ENCODE assay signal across 8 mouse cellular contexts in the genomic region with DNA sequence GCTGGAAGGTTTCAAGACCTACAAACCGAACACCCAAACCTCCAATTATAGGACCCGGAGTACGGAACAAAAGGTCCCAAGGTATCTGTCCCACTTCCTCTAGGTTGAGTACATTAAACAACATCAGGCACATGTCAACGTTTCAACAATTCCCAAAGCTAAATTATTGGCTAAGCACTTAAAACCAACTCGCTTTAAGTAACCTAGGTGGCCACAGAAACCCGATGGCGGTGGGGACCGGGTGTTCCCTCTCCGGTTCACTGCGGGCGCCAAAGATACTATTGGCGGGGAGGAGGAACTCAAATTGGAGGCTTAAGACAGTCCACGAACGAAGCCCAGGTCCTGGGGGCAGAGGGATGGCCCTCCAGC. TPM values are rescaled to one million over a fixed set of nuclear protein-coding genes. Genes with fewer than 3 reads are reported as not detected.
DNase-seq lines count a peak whose midpoint lies in the region; ATAC-seq and TF ChIP-seq lines count a peak whose summit lies in the region.

No protein-coding gene starts in this region.

- no peak for ATAC-seq in limb, embryonic 14.5 days (ENCODE audit: low FRiP score, low read depth)

- H3K4me3 ChIP-seq in spleen, adult 2 months (ENCODE audit: extremely low read depth, insufficient read depth, insufficient read length), result peak overlapping the region; percentile 58
- peak overlapping the region; percentile 79 for H3K4me3 ChIP-seq in limb, embryonic 14.5 days (replicated peaks; ENCODE audit: low read length)
- peak overlapping the region; percentile 74 for H3K4me3 ChIP-seq in small intestine, adult 2 months (ENCODE audit: low read depth, low read length)

- WGBS in spleen, adult 2 months, result 3% methylated on average over 14 of the region's 14 CpGs
- WGBS in limb, embryonic 14.5 days, result under 1% methylated on average over 14 of the region's 14 CpGs
- WGBS in small intestine, adult 2 months, result 6% methylated on average over 14 of the region's 14 CpGs

- no peak for TF ChIP-seq POLR2A in spleen, adult 2 months (IDR thresholded peaks at IDR 0.05; ENCODE audit: low read depth, low read length)
- TF ChIP-seq POLR2A in limb, embryonic 14.5 days (IDR thresholded peaks at IDR 0.05; ENCODE audit: borderline replicate concordance, extremely low read depth, insufficient read depth, insufficient read length), result no peak
- no peak for TF ChIP-seq POLR2A in small intestine, adult 2 months (IDR thresholded peaks at IDR 0.05; ENCODE audit: low read depth, low read length)

- peak overlapping the region; percentile 66; the same call in 1 of the 2 replicates for H3K27ac ChIP-seq in spleen, adult 2 months (ENCODE audit: insufficient read depth, low read length)
- H3K27ac ChIP-seq in limb, embryonic 14.5 days (replicated peaks; ENCODE audit: low read depth, low read length), result peak overlapping the region; percentile 95
- H3K27ac ChIP-seq in small intestine, adult 2 months (ENCODE audit: insufficient read depth, low read depth, low read length), result peak overlapping the region; percentile 21; the same call in 1 of the 2 replicates

- no peak for TF ChIP-seq CTCF in spleen, adult 2 months (IDR thresholded peaks at IDR 0.05; ENCODE audit: extremely low read depth, insufficient read depth, insufficient read length, insufficient replicate concordance)
- TF ChIP-seq CTCF in small intestine, adult 2 months (IDR thresholded peaks at IDR 0.05; ENCODE audit: extremely low read depth, insufficient read length, insufficient replicate concordance, low read depth, low read length), result no peak

- peak; percentile 12 for DNase-seq in cerebellum, adult 9-10 months
- DNase-seq in cerebellum, adult 9-11 months, result no peak
- DNase-seq in spleen, adult 2 months (ENCODE audit: low read depth in 1 of 2, low spot score in 2 of 2), result no peak
- DNase-seq in spleen, postnatal 14 days (ENCODE audit: low spot score in 2 of 2), result no peak
- peak; percentile 26 for DNase-seq in limb, embryonic 14.5 days (ENCODE audit: low spot score)
- DNase-seq in urinary bladder, postnatal 10 days (ENCODE audit: low spot score), result no peak
- no peak for DNase-seq in gastrocnemius, postnatal 25 days

- peak overlapping the region; percentile 98 for H3K9ac ChIP-seq in limb, embryonic 14.5 days (ENCODE audit: low read depth, low read length, severe bottlenecking)

- peaks cover 13% of the 10 kb centered on the region for H3K27me3 ChIP-seq in spleen, adult 2 months (ENCODE audit: control insufficient read depth, insufficient read depth, low read length)
- H3K27me3 ChIP-seq in limb, embryonic 14.5 days (ENCODE audit: control insufficient read depth, insufficient read depth, low read length), result no peaks in the 10 kb centered on the region
- peaks cover 11% of the 10 kb centered on the region for H3K27me3 ChIP-seq in small intestine, adult 2 months (ENCODE audit: control insufficient read depth, insufficient read depth, low read length)

- no peaks in the 10 kb centered on the region for H3K9me3 ChIP-seq in limb, embryonic 14.5 days (ENCODE audit: control insufficient read depth, low read length)

- peak overlapping the region; percentile 58 for H3K4me2 ChIP-seq in limb, embryonic 14.5 days (replicated peaks; ENCODE audit: low read depth, low read length, severe bottlenecking)

- no peaks in the 10 kb centered on the region for H3K36me3 ChIP-seq in spleen, adult 2 months (ENCODE audit: control insufficient read depth, insufficient read depth, low read length)
- H3K36me3 ChIP-seq in limb, embryonic 14.5 days (ENCODE audit: control insufficient read depth, insufficient read depth, low read length), result no peaks in the 10 kb centered on the region
- H3K36me3 ChIP-seq in small intestine, adult 2 months (ENCODE audit: control insufficient read depth, insufficient read depth, low read length), result no peaks in the 10 kb centered on the region

- no peaks in the 10 kb centered on the region for H3K4me1 ChIP-seq in spleen, adult 2 months (ENCODE audit: control insufficient read depth, insufficient read depth, insufficient read length)
- H3K4me1 ChIP-seq in limb, embryonic 14.5 days (ENCODE audit: control insufficient read depth, insufficient read depth, low read length), result peaks cover 16% of the 10 kb centered on the region
- peaks cover 3% of the 10 kb centered on the region; the same call in 1 of the 2 replicates for H3K4me1 ChIP-seq in small intestine, adult 2 months (ENCODE audit: control insufficient read depth, insufficient read depth, insufficient read length, low read length)

RNA-seq across cellular contexts. Expression of gene Cdk14, which starts 40.6 kb away (rescaled TPM):
- polyA plus RNA-seq in spleen, adult 2 months (2012; rRNA removed), result 1.9 and 2.9 TPM in 2 replicates
- polyA plus RNA-seq in limb, embryonic 14.5 days (2012; rRNA removed), result 14.5 and 15.7 TPM in 2 replicates
- 27.6 and 29.7 TPM in 2 replicates for polyA plus RNA-seq in limb, embryonic 14.5 days (2014; fragmentation: Nextera tagmentation; extraction: Ambion mirVana)
- polyA plus RNA-seq in small intestine, adult 2 months (2012; rRNA removed), result 0.36 and 0.37 TPM in 2 replicates
- total RNA-seq in gastrocnemius, postnatal 25 days (2021), result 1 to 10 TPM; 5.4 to 5.5 TPM

Comparison
In these comparisons a context has a peak if more than half of its experiments do, and no peak if none do; other contexts are left out.
1. DNase-seq: peak in cerebellum, adult 9-10 months (single experiment) and limb, embryonic 14.5 days (single experiment); none in cerebellum, adult 9-11 months (single experiment), spleen, adult 2 months (0 of 2), spleen, postnatal 14 days (0 of 2), urinary bladder, postnatal 10 days (single experiment) and gastrocnemius, postnatal 25 days (single experiment).
2. H3K27ac ChIP-seq: peak in every context shown above with its lines; median percentile 95 in limb, embryonic 14.5 days; 66 in spleen, adult 2 months; 21 in small intestine, adult 2 months.
3. Peak in every context shown above with its lines, with median percentiles within 50 percentile points of each other: H3K4me3 ChIP-seq.